Mouse (Mus musculus) lung, adult 2 months (tissue): Measurements from ENCODE around the gene Fbxw11. TPM values are rescaled to one million over a fixed set of nuclear protein-coding genes. Genes with fewer than 3 reads are reported as not detected.

Experiments used
- DNase-seq: peaks from one replicate; pipeline ENCODE4 v3.0.0; 2022
- H3K4me1 ChIP-seq: fragments of 200-500 bp; 2 replicates; pipeline ENCODE4 v1.6.1; 2011; ENCODE audit warnings: low read length; ENCODE audit not compliant: control insufficient read depth, insufficient read depth
- H3K4me3 ChIP-seq: fragments of 200-500 bp; replicated peaks from 2 replicates; pipeline ENCODE3; 2011; ENCODE audit warnings: low read depth, mild to moderate bottlenecking, control low read depth, low read length; ENCODE audit errors: extremely low read depth
- CTCF ChIP-seq: fragments of 200-500 bp; IDR thresholded peaks from 2 replicates; pipeline ENCODE4 v1.5.1; 2011; ENCODE audit warnings: mild to moderate bottlenecking, low read length, control low read depth; ENCODE audit not compliant: insufficient read depth
- POLR2A ChIP-seq: fragments of 200-500 bp; IDR thresholded peaks from 2 replicates; pipeline ENCODE4 v1.6.1; 2011; ENCODE audit warnings: low read depth, mild to moderate bottlenecking, control low read depth, low read length, borderline replicate concordance; ENCODE audit errors: extremely low read depth
- WGBS: fragments of 180-500 bp; shearing (Covaris S2); methylation state at CpG from one replicate; pipeline ENCODE4 v1.1.7; 2018; 5-methylcytosine and 5-hydroxymethylcytosine counted together
- polyA plus RNA-seq: library from polyadenylated mRNA; depleted of rRNA; stranded (reverse); fragments of >200 nt; gene quantifications from 2 replicates; pipeline ENCODE4 v1.2.3, GENCODE M21; 2012; rRNA removed

Gene Fbxw11
- 34.3 and 49.2 TPM in 2 replicates for polyA plus RNA-seq

GRCm38 (mm10) chr11:32642249-32642876, at the start of gene Fbxw11:
TSS of gene Fbxw11 (plus strand) at chr11:32642724.
- Histone ChIP-seq H3K4me1 (peaks cover 18% of the 10 kb centered on the region), H3K4me3 (peak within 1 kb of the TSS; percentile 92)
- TF ChIP-seq CTCF (no peak), POLR2A (peak; percentile 93; the same call in 1 of the 2 replicates)
- DNase-seq = peak; percentile 92
- under 1% methylated on average over 59 of the region's 64 CpGs for WGBS

GRCm38 (mm10) chr11:32593081-32593480, 49.4 kb upstream of the Fbxw11 start:
- no peak for DNase-seq
- no peak for TF ChIP-seq CTCF
- no peak for TF ChIP-seq POLR2A
- WGBS = 81% methylated on average over 7 of the region's 7 CpGs
- Histone ChIP-seq H3K4me1 (no peaks in the 10 kb centered on the region), H3K4me3 (no peak overlapping the region)

GRCm38 (mm10) chr11:32594122-32594521, 48.4 kb upstream of the Fbxw11 start:
- TF ChIP-seq CTCF (peak; percentile 43), POLR2A (no peak)
- WGBS = 98% methylated on average over 4 of the region's 4 CpGs

GRCm38 (mm10) chr11:32600371-32600770, 42.2 kb upstream of the Fbxw11 start:
- no peak overlapping the region for H3K4me3 ChIP-seq
- TF ChIP-seq POLR2A = no peak
- no peak for TF ChIP-seq CTCF
- DNase-seq = no peak
- 77% methylated on average over 6 of the region's 6 CpGs for WGBS
- peaks cover 6% of the 10 kb centered on the region for H3K4me1 ChIP-seq

More at GRCm38 (mm10) chr11:32594122-32594521, 48.4 kb upstream of the Fbxw11 start:
- no peak for DNase-seq
- no peaks in the 10 kb centered on the region for H3K4me1 ChIP-seq
- H3K4me3 ChIP-seq = no peak overlapping the region

- 48% methylated on average over 12 of the region's 12 CpGs for WGBS
- DNase-seq = peak; percentile 54
- no peak overlapping the region for H3K4me3 ChIP-seq
Observed at GRCm38 (mm10) chr11:32601528-32602323, 40.8 kb upstream of the Fbxw11 start.

GRCm38 (mm10) chr11:32604663-32605062, 37.9 kb upstream of the Fbxw11 start:
- 47% methylated on average over 4 of the region's 4 CpGs for WGBS
- no peak overlapping the region for H3K4me3 ChIP-seq
- DNase-seq = no peak
- TF ChIP-seq POLR2A (no peak), CTCF (no peak)
- H3K4me1 ChIP-seq = peaks cover 8% of the 10 kb centered on the region

More at GRCm38 (mm10) chr11:32601528-32602323, 40.8 kb upstream of the Fbxw11 start:
- H3K4me1 ChIP-seq = peaks cover 8% of the 10 kb centered on the region
- TF ChIP-seq CTCF = no peak
- TF ChIP-seq POLR2A = no peak

GRCm38 (mm10) chr11:32605131-32605860, 37.2 kb upstream of the Fbxw11 start:
- Histone ChIP-seq H3K4me3 (peak overlapping the region; percentile 30), H3K4me1 (peaks cover 8% of the 10 kb centered on the region)
- WGBS = 38% methylated on average over 7 of the region's 7 CpGs
- TF ChIP-seq POLR2A = no peak
- TF ChIP-seq CTCF = no peak
- peak; percentile 63 for DNase-seq

GRCm38 (mm10) chr11:32605907-32606306, 36.6 kb upstream of the Fbxw11 start:
- WGBS = 76% methylated on average over 3 of the region's 3 CpGs
- no peak for DNase-seq
- no peak overlapping the region for H3K4me3 ChIP-seq
- H3K4me1 ChIP-seq = peaks cover 8% of the 10 kb centered on the region
- TF ChIP-seq POLR2A = no peak
- TF ChIP-seq CTCF = no peak

- peaks cover 4% of the 10 kb centered on the region for H3K4me1 ChIP-seq
- no peak for TF ChIP-seq CTCF
- TF ChIP-seq POLR2A = no peak
- no peak overlapping the region for H3K4me3 ChIP-seq
- DNase-seq = no peak
Observed at GRCm38 (mm10) chr11:32607319-32607718, 35.2 kb upstream of the Fbxw11 start.
